Mouse (Mus musculus): ENCODE measurements at regions not wholly inside any gene's neighbourhood (a gene's known extent, or its start where the extent isn't known, plus 50 kb on each side); places are given as distances from the start of the nearest gene placed in this dataset.

GRCm38 (mm10) chr9:46830746-46831560, 167.6 kb upstream of the Gm4791 start:
- WGBS, result 53% methylated on average over 15 of the region's 15 CpGs
- H3K36me3 ChIP-seq (ENCODE audit: control insufficient read depth, insufficient read depth, low read length), result no peaks in the 10 kb centered on the region
- ATAC-seq, result no peak
- no peaks in the 10 kb centered on the region for H3K9me3 ChIP-seq (ENCODE audit: control insufficient read depth, low read length)
- no peak overlapping the region for H3K4me3 ChIP-seq (ENCODE audit: low read length)
- no peak overlapping the region for H3K27ac ChIP-seq (ENCODE audit: low read length)
- H3K4me1 ChIP-seq (ENCODE audit: control insufficient read depth, insufficient read depth, low read length), result no peaks in the 10 kb centered on the region
- no peak overlapping the region for H3K9ac ChIP-seq (ENCODE audit: low read depth, low read length)
- no peak overlapping the region for H3K4me2 ChIP-seq (ENCODE audit: low read depth, low read length)
- no peaks in the 10 kb centered on the region for H3K27me3 ChIP-seq (replicated peaks; ENCODE audit: control insufficient read depth, insufficient read depth, low read length)

DNA sequence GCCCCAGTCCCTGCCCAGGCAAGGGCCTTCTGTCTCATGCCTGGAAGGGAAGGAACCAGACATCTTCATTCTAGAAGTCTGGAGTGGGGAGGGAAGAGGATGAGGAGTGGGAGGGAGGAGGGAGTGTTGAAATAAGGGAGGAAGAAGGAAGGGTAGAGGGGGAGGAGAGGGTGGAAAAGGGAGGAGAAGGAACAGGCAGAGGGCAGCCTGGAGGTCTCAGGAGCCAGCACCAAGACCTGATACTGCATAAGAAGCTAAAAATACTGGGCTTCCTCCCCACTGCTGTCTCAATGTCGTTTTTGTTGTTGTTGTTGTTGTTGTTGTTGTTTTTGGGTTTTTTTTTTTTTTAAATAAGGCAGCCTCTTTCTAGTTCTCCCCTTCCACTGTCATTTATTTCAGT, 168.2 kb upstream of the Gm4791 start:
- Histone ChIP-seq H3K4me2 (ENCODE audit: low read depth, low read length) (no peak overlapping the region), H3K4me1 (ENCODE audit: control insufficient read depth, insufficient read depth, low read length) (no peaks in the 10 kb centered on the region), H3K9ac (ENCODE audit: low read depth, low read length) (no peak overlapping the region), H3K27ac (ENCODE audit: low read length) (no peak overlapping the region), H3K36me3 (ENCODE audit: control insufficient read depth, insufficient read depth, low read length) (no peaks in the 10 kb centered on the region), H3K9me3 (ENCODE audit: control insufficient read depth, low read length) (no peaks in the 10 kb centered on the region), H3K27me3 (replicated peaks; ENCODE audit: control insufficient read depth, insufficient read depth, low read length) (no peaks in the 10 kb centered on the region), H3K4me3 (ENCODE audit: low read length) (no peak overlapping the region)
- ATAC-seq, result no peak
- 29% methylated on average over 1 of the region's 1 CpGs for WGBS

- Histone ChIP-seq H3K27me3 (replicated peaks; ENCODE audit: control insufficient read depth, insufficient read depth, low read length) (no peaks in the 10 kb centered on the region), H3K36me3 (ENCODE audit: control insufficient read depth, insufficient read depth, low read length) (no peaks in the 10 kb centered on the region), H3K4me1 (ENCODE audit: control insufficient read depth, insufficient read depth, low read length) (no peaks in the 10 kb centered on the region; the same call in 1 of the 2 replicates), H3K4me3 (ENCODE audit: low read length) (no peak overlapping the region), H3K9me3 (ENCODE audit: control insufficient read depth, low read length) (no peaks in the 10 kb centered on the region), H3K27ac (ENCODE audit: low read length) (no peak overlapping the region), H3K9ac (ENCODE audit: low read depth, low read length) (no peak overlapping the region), H3K4me2 (ENCODE audit: low read depth, low read length) (no peak overlapping the region)
- WGBS, result 66% methylated on average over 4 of the region's 4 CpGs
- no peak for ATAC-seq
Measured at GRCm38 (mm10) chr9:46824703-46825102, 173.8 kb upstream of the Gm4791 start.

DNA sequence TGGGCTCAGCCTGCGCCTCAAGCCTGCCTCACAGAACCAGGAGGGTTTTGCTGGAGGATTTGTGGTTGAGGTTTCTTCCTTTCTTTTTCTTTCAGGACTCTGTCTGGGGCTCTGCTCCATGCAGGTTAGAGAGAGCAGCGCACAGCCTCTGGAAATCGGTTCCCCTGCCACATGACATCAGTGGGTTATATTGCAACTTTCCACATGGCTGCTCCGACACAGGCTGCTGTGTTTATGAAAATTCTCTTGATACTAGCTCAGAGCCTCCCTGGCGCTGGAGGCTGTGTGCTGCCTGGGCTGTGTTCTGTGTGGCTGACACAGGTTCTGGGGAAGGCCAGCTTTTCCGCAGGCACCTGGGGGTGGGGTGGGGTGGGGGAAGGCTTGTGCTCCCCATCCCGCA, 178.7 kb upstream of the Gm4791 start:
- Histone ChIP-seq H3K4me1 (ENCODE audit: control insufficient read depth, insufficient read depth, low read length) (peaks cover 1% of the 10 kb centered on the region; the same call in 1 of the 2 replicates), H3K27ac (ENCODE audit: low read length) (no peak overlapping the region), H3K9ac (ENCODE audit: low read depth, low read length) (no peak overlapping the region), H3K27me3 (replicated peaks; ENCODE audit: control insufficient read depth, insufficient read depth, low read length) (no peaks in the 10 kb centered on the region), H3K4me2 (ENCODE audit: low read depth, low read length) (no peak overlapping the region), H3K36me3 (ENCODE audit: control insufficient read depth, insufficient read depth, low read length) (no peaks in the 10 kb centered on the region), H3K9me3 (ENCODE audit: control insufficient read depth, low read length) (no peaks in the 10 kb centered on the region), H3K4me3 (ENCODE audit: low read length) (no peak overlapping the region)
- 58% methylated on average over 7 of the region's 7 CpGs for WGBS
- no peak for ATAC-seq

GRCm38 (mm10) chr9:46819376-46819775, 179.2 kb upstream of the Gm4791 start:
- H3K9ac ChIP-seq (ENCODE audit: low read depth, low read length), result no peak overlapping the region
- no peak for ATAC-seq
- no peak overlapping the region for H3K4me2 ChIP-seq (ENCODE audit: low read depth, low read length)
- peaks cover 2% of the 10 kb centered on the region for H3K4me1 ChIP-seq (ENCODE audit: control insufficient read depth, insufficient read depth, low read length)
- 51% methylated on average over 6 of the region's 6 CpGs for whole genome bisulfite sequencing
- no peaks in the 10 kb centered on the region for H3K27me3 ChIP-seq (replicated peaks; ENCODE audit: control insufficient read depth, insufficient read depth, low read length)
- H3K27ac ChIP-seq (ENCODE audit: low read length), result no peak overlapping the region
- H3K9me3 ChIP-seq (ENCODE audit: control insufficient read depth, low read length), result no peaks in the 10 kb centered on the region
- no peak overlapping the region for H3K4me3 ChIP-seq (ENCODE audit: low read length)
- no peaks in the 10 kb centered on the region for H3K36me3 ChIP-seq (ENCODE audit: control insufficient read depth, insufficient read depth, low read length)

- 77% methylated on average over 5 of the region's 5 CpGs for WGBS
Measured at GRCm38 (mm10) chr9:46816126-46816525, 182.4 kb upstream of the Gm4791 start.

DNA sequence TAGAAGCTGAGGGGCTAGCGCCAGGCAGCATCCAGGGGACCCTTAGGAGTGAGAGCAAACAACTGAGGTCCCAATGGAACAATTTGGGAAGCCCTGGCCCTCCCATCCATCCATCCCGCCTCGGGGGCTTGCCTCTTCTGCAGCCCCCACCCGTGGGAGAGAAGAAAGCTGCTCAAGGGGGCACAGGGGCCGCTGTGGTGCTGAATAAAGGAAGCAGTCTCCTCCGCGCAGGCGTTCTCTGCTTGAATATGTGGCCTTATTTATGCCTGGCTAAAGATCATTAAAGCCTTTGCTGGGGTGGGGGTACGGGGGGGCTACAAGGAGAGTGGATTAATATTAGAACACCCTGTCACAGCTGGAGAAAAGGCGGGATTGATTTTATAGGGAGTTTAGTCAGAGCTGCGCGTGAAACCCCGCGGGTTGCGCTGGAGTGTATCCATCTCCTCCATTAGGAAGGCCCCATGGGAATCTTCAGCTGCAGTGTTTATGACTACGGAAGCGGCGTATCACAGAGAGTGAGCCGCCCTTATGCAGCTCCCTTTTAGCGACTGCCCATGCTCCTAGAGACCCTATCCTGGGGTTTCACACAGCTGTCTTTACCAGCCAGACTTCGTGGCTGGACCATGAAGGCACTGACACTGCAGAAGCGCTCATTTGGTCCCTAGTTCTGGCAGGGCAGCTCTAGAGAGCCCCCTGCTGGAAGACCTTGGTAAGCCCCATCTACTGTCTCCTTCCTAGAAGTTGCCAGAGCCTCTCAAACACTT, 183.9 kb upstream of the Gm4791 start:
- no peaks in the 10 kb centered on the region for H3K9me3 ChIP-seq (ENCODE audit: control insufficient read depth, low read length)
- no peaks in the 10 kb centered on the region for H3K27me3 ChIP-seq (replicated peaks; ENCODE audit: control insufficient read depth, insufficient read depth, low read length)
- H3K27ac ChIP-seq (ENCODE audit: low read length), result no peak overlapping the region; the same call in 1 of the 2 replicates
- peak overlapping the region; percentile 68 for H3K4me2 ChIP-seq (ENCODE audit: low read depth, low read length)
- peak overlapping the region; percentile 43 for H3K4me3 ChIP-seq (ENCODE audit: low read length)
- peaks cover 2% of the 10 kb centered on the region for H3K4me1 ChIP-seq (ENCODE audit: control insufficient read depth, insufficient read depth, low read length)
- peak overlapping the region; percentile 49; the same call in 1 of the 2 replicates for H3K9ac ChIP-seq (ENCODE audit: low read depth, low read length)
- no peaks in the 10 kb centered on the region for H3K36me3 ChIP-seq (ENCODE audit: control insufficient read depth, insufficient read depth, low read length)
- ATAC-seq, result peak; percentile 74
- WGBS, result 13% methylated on average over 22 of the region's 22 CpGs

More at GRCm38 (mm10) chr9:46816126-46816525, 182.4 kb upstream of the Gm4791 start:
- no peak overlapping the region for H3K4me2 ChIP-seq (ENCODE audit: low read depth, low read length)
- H3K36me3 ChIP-seq (ENCODE audit: control insufficient read depth, insufficient read depth, low read length), result no peaks in the 10 kb centered on the region
- H3K9ac ChIP-seq (ENCODE audit: low read depth, low read length), result no peak overlapping the region
- no peak overlapping the region for H3K27ac ChIP-seq (ENCODE audit: low read length)
- peaks cover 2% of the 10 kb centered on the region for H3K4me1 ChIP-seq (ENCODE audit: control insufficient read depth, insufficient read depth, low read length)
- no peaks in the 10 kb centered on the region for H3K9me3 ChIP-seq (ENCODE audit: control insufficient read depth, low read length)
- no peak overlapping the region for H3K4me3 ChIP-seq (ENCODE audit: low read length)
- ATAC-seq, result no peak
- H3K27me3 ChIP-seq (replicated peaks; ENCODE audit: control insufficient read depth, insufficient read depth, low read length), result no peaks in the 10 kb centered on the region

DNA sequence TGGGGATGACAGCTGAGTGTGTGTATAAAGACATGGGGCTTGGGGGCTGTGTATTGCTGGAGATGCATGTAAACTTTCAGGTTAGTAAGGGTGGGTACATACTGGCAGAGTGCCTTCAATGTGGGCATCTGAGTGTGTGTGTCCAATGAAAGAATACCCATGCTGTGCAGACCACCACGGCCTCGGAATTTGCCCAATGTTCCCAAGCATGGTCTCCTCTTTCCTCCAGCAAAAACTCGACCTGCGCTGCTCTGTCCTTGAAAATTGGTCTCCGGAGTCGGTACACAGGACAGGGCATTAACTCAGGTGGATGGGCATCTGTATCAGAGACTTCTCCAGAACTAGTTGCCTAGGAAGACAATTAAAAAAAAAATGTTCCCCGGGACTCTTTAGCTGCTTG, 188.3 kb upstream of the Gm4791 start:
- no peak overlapping the region for H3K4me2 ChIP-seq (ENCODE audit: low read depth, low read length)
- H3K27ac ChIP-seq (ENCODE audit: low read length), result no peak overlapping the region
- WGBS, result 84% methylated on average over 7 of the region's 7 CpGs
- no peak for ATAC-seq
- H3K9ac ChIP-seq (ENCODE audit: low read depth, low read length), result no peak overlapping the region
- H3K9me3 ChIP-seq (ENCODE audit: control insufficient read depth, low read length), result no peaks in the 10 kb centered on the region
- no peaks in the 10 kb centered on the region for H3K27me3 ChIP-seq (replicated peaks; ENCODE audit: control insufficient read depth, insufficient read depth, low read length)
- no peaks in the 10 kb centered on the region for H3K36me3 ChIP-seq (ENCODE audit: control insufficient read depth, insufficient read depth, low read length)
- H3K4me3 ChIP-seq (ENCODE audit: low read length), result no peak overlapping the region
- peaks cover 2% of the 10 kb centered on the region; the same call in 1 of the 2 replicates for H3K4me1 ChIP-seq (ENCODE audit: control insufficient read depth, insufficient read depth, low read length)

- H3K9ac ChIP-seq (ENCODE audit: low read depth, low read length), result no peak overlapping the region
- 77% methylated on average over 11 of the region's 11 CpGs for WGBS
- H3K27ac ChIP-seq (ENCODE audit: low read length), result no peak overlapping the region
- no peaks in the 10 kb centered on the region for H3K9me3 ChIP-seq (ENCODE audit: control insufficient read depth, low read length)
- no peak overlapping the region for H3K4me3 ChIP-seq (ENCODE audit: low read length)
- no peaks in the 10 kb centered on the region for H3K36me3 ChIP-seq (ENCODE audit: control insufficient read depth, insufficient read depth, low read length)
- H3K4me1 ChIP-seq (ENCODE audit: control insufficient read depth, insufficient read depth, low read length), result no peaks in the 10 kb centered on the region
- ATAC-seq, result no peak
- no peaks in the 10 kb centered on the region for H3K27me3 ChIP-seq (replicated peaks; ENCODE audit: control insufficient read depth, insufficient read depth, low read length)
- no peak overlapping the region for H3K4me2 ChIP-seq (ENCODE audit: low read depth, low read length)
Measured at GRCm38 (mm10) chr9:46795446-46795845, 203.1 kb upstream of the Gm4791 start.

Data from intestine, embryonic 16.5 days (tissue).